Mouse (Mus musculus) lung, embryonic 14.5 days (tissue): ENCODE results near the gene Gm20388. TPM values are rescaled to one million over a fixed set of nuclear protein-coding genes. Genes with fewer than 3 reads are reported as not detected.
A peak's percentile ranks its signal among the peaks of the same experiment; 100 is the strongest.

Source experiments
- ATAC-seq: fragments of 200-750 bp; cut with Nextera tagmentation; 2 replicates; pipeline ENCODE4 v1.8.0; 2017; ENCODE audit warnings: mild to moderate bottlenecking, moderate TSS enrichment, moderate library complexity; ENCODE audit not compliant: insufficient read depth
- DNase-seq: peaks from one replicate; pipeline ENCODE4 v3.0.0-alpha.2; 2015
- H3K27ac ChIP-seq: fragments of 300-500 bp; sonication (generic); 2 replicates; pipeline ENCODE4 v1.5.1; 2014; ENCODE audit warnings: low read depth, mild to moderate bottlenecking, moderate library complexity
- H3K27me3 ChIP-seq: fragments of 300-500 bp; sonication (generic); 2 replicates; pipeline ENCODE4 v1.6.1; 2014; ENCODE audit warnings: low read length, control low read depth; ENCODE audit not compliant: insufficient read depth
- H3K36me3 ChIP-seq: fragments of 300-500 bp; sonication (generic); 2 replicates; pipeline ENCODE4 v1.6.1; 2014; ENCODE audit warnings: control low read depth; ENCODE audit not compliant: insufficient read depth
- H3K4me1 ChIP-seq: fragments of 300-500 bp; sonication (generic); 2 replicates; pipeline ENCODE4 v1.6.1; 2014; ENCODE audit warnings: antibody characterized with exemption, control low read depth; ENCODE audit not compliant: insufficient read depth
- H3K4me2 ChIP-seq: fragments of 300-500 bp; sonication (generic); 2 replicates; pipeline ENCODE4 v1.6.1; 2014; ENCODE audit warnings: mild to moderate bottlenecking
- H3K4me3 ChIP-seq: fragments of 300-500 bp; sonication (generic); 2 replicates; pipeline ENCODE4 v1.5.1; 2014; ENCODE audit warnings: low read depth, low read length
- H3K9ac ChIP-seq: fragments of 300-500 bp; sonication (generic); 2 replicates; pipeline ENCODE4 v1.6.1; 2014
- H3K9me3 ChIP-seq: fragments of 300-500 bp; sonication (generic); 2 replicates; pipeline ENCODE4 v1.6.1; 2016; ENCODE audit warnings: low read depth, low read length, control low read depth
- CTCF ChIP-seq: IDR thresholded peaks from 2 replicates; pipeline ENCODE4 v1.5.1; 2016; ENCODE audit warnings: antibody characterized with exemption, low read depth
- WGBS: fragments of 180-500 bp; shearing (Covaris S2); extraction: QIAGEN DNeasy Blood & Tissue Kit; methylation state at CpG from one replicate; pipeline ENCODE4 v1.1.7; 2014; 5-methylcytosine and 5-hydroxymethylcytosine counted together
- polyA plus RNA-seq: library from polyadenylated mRNA; unstranded; fragments of >200 nt; fragmentation: Nextera tagmentation; extraction: Ambion mirVana; gene quantifications from 2 replicates; pipeline ENCODE4 v1.2.1, GENCODE M21; 2014

Gene Gm20388
- polyA plus RNA-seq, 1 experiment from 2014 or later: not detected

- H3K36me3 ChIP-seq: no peaks in the 10 kb centered on the region
- TF ChIP-seq CTCF: no peak
- no peak overlapping the region for H3K27ac ChIP-seq
- no peak overlapping the region for H3K4me2 ChIP-seq
- WGBS: 41% methylated on average over 4 of the region's 4 CpGs
- H3K9me3 ChIP-seq: no peaks in the 10 kb centered on the region
- DNase-seq (no peak), ATAC-seq (no peak)
- no peak overlapping the region for H3K9ac ChIP-seq
- peaks cover 19% of the 10 kb centered on the region for H3K4me1 ChIP-seq
- H3K27me3 ChIP-seq: no peaks in the 10 kb centered on the region
- H3K4me3 ChIP-seq: no peak overlapping the region
These were observed 922.6 kb downstream of the Gm20388 start for GRCm38 (mm10) chr8:120833196-120833595.

- Histone ChIP-seq H3K9ac (no peak overlapping the region), H3K4me1 (peaks cover 3% of the 10 kb centered on the region; the same call in 1 of the 2 replicates), H3K4me3 (no peak overlapping the region), H3K36me3 (no peaks in the 10 kb centered on the region), H3K9me3 (no peaks in the 10 kb centered on the region), H3K4me2 (no peak overlapping the region), H3K27me3 (no peaks in the 10 kb centered on the region), H3K27ac (no peak overlapping the region)
- ATAC-seq: no peak
- WGBS: 74% methylated on average over 14 of the region's 14 CpGs
- TF ChIP-seq CTCF: no peak
- DNase-seq: no peak
These were observed 928.4 kb downstream of the Gm20388 start for GRCm38 (mm10) chr8:120839031-120839430.

GRCm38 (mm10) chr8:120843084-120843483 is 932.4 kb downstream of the Gm20388 start:
- Histone ChIP-seq H3K36me3 (no peaks in the 10 kb centered on the region), H3K4me1 (peaks cover 7% of the 10 kb centered on the region; the same call in 1 of the 2 replicates), H3K9ac (no peak overlapping the region), H3K4me2 (no peak overlapping the region), H3K9me3 (no peaks in the 10 kb centered on the region), H3K27me3 (no peaks in the 10 kb centered on the region), H3K27ac (peak overlapping the region; percentile 64; the same call in 1 of the 2 replicates), H3K4me3 (no peak overlapping the region)
- peak; percentile 55; the same call in 1 of the 2 replicates for ATAC-seq
- WGBS: 35% methylated on average over 7 of the region's 7 CpGs
- DNase-seq: peak; percentile 74
- no peak for TF ChIP-seq CTCF

- no peak overlapping the region for H3K9ac ChIP-seq
- no peak for DNase-seq
- no peaks in the 10 kb centered on the region for H3K9me3 ChIP-seq
- WGBS: 59% methylated on average over 5 of the region's 5 CpGs
- no peak overlapping the region for H3K27ac ChIP-seq
- H3K4me2 ChIP-seq: no peak overlapping the region
- TF ChIP-seq CTCF: no peak
- no peaks in the 10 kb centered on the region for H3K27me3 ChIP-seq
- ATAC-seq: no peak
- no peaks in the 10 kb centered on the region for H3K36me3 ChIP-seq
- no peak overlapping the region for H3K4me3 ChIP-seq
- H3K4me1 ChIP-seq: peaks cover 11% of the 10 kb centered on the region; the same call in 1 of the 2 replicates
These were observed 935.4 kb downstream of the Gm20388 start for GRCm38 (mm10) chr8:120846018-120846417.

- no peak for ATAC-seq
- Histone ChIP-seq H3K27me3 (no peaks in the 10 kb centered on the region), H3K27ac (no peak overlapping the region), H3K4me2 (no peak overlapping the region), H3K9ac (no peak overlapping the region), H3K4me3 (no peak overlapping the region), H3K9me3 (no peaks in the 10 kb centered on the region), H3K36me3 (no peaks in the 10 kb centered on the region), H3K4me1 (peaks cover 11% of the 10 kb centered on the region; the same call in 1 of the 2 replicates)
- WGBS: 9% methylated on average over 4 of the region's 4 CpGs
- TF ChIP-seq CTCF: no peak
- peak; percentile 86 for DNase-seq
These were observed 936.6 kb downstream of the Gm20388 start for GRCm38 (mm10) chr8:120847279-120847678.

GRCm38 (mm10) chr8:120847735-120848134 is 937.1 kb downstream of the Gm20388 start:
- H3K27ac ChIP-seq: no peak overlapping the region
- H3K4me3 ChIP-seq: no peak overlapping the region
- 4% methylated on average over 13 of the region's 14 CpGs for WGBS
- peaks cover 11% of the 10 kb centered on the region; the same call in 1 of the 2 replicates for H3K4me1 ChIP-seq
- peak overlapping the region; percentile 31; the same call in 1 of the 2 replicates for H3K4me2 ChIP-seq
- no peaks in the 10 kb centered on the region for H3K36me3 ChIP-seq
- DNase-seq (no peak), ATAC-seq (no peak)
- no peaks in the 10 kb centered on the region for H3K9me3 ChIP-seq
- H3K9ac ChIP-seq: no peak overlapping the region
- no peaks in the 10 kb centered on the region for H3K27me3 ChIP-seq
- no peak for TF ChIP-seq CTCF

- Histone ChIP-seq H3K4me1 (peaks cover 8% of the 10 kb centered on the region; the same call in 1 of the 2 replicates), H3K27me3 (no peaks in the 10 kb centered on the region), H3K4me2 (no peak overlapping the region), H3K27ac (no peak overlapping the region), H3K9ac (no peak overlapping the region), H3K9me3 (no peaks in the 10 kb centered on the region), H3K36me3 (no peaks in the 10 kb centered on the region), H3K4me3 (no peak overlapping the region)
- DNase-seq (no peak), ATAC-seq (no peak)
- 45% methylated on average over 4 of the region's 4 CpGs for WGBS
- no peak for TF ChIP-seq CTCF
These were observed 937.8 kb downstream of the Gm20388 start for GRCm38 (mm10) chr8:120848434-120848833.
